Mouse (Mus musculus) liver (tissue): ENCODE measurements around the gene Gm2075.
"Not testable (repeated sequence)": the region's sequence is repeated elsewhere in the genome, so short reads cannot be mapped to it uniquely, and the experiment has no call there.

ENCODE experiments used
- DNase-seq: peaks from one replicate; pipeline ENCODE4 v3.0.0-alpha.2; 2020; ENCODE audit warnings: mixed read lengths

Gm2075 gene

GRCm38 (mm10) chr12:88011548-88011947, at the start of gene Gm2075:
TSS of gene Gm2075 (plus strand) at chr12:88011848.
- not testable (repeated sequence) for DNase-seq

GRCm38 (mm10) chr12:87984000-87984399, 27.6 kb upstream of the Gm2075 start:
- not testable (repeated sequence) for DNase-seq

- not testable (repeated sequence) for DNase-seq
Measured at GRCm38 (mm10) chr12:88004118-88004517, 7.5 kb upstream of the Gm2075 start.

- not testable (repeated sequence) for DNase-seq
Measured at GRCm38 (mm10) chr12:88018671-88019070, 7.0 kb downstream of the Gm2075 start, which contains the start of gene Gm6803. TSS of gene Gm6803 (minus strand) at chr12:88018771.

GRCm38 (mm10) chr12:88026704-88027103, 15.1 kb downstream of the Gm2075 start, which contains the start of gene Gm2056:
TSS of gene Gm2056 (plus strand) at chr12:88027004.
- not testable (repeated sequence) for DNase-seq

- DNase-seq = not testable (repeated sequence)
Measured at GRCm38 (mm10) chr12:88032250-88032649, 20.6 kb downstream of the Gm2075 start.

- DNase-seq = not testable (repeated sequence)
Measured at GRCm38 (mm10) chr12:88039062-88039461, 27.4 kb downstream of the Gm2075 start.

GRCm38 (mm10) chr12:88039703-88040102, 28.1 kb downstream of the Gm2075 start:
- not testable (repeated sequence) for DNase-seq

- not testable (repeated sequence) for DNase-seq
Measured at GRCm38 (mm10) chr12:88045226-88045625, 33.6 kb downstream of the Gm2075 start.
